Mouse (Mus musculus) liver, embryonic 12.5 days (tissue): ENCODE results near the gene Ric8a. TPM values are rescaled to one million over a fixed set of nuclear protein-coding genes. Genes with fewer than 3 reads are reported as not detected.
"Not testable (repeated sequence)": the region's sequence is repeated elsewhere in the genome, so short reads cannot be mapped to it uniquely, and the experiment has no call there.

Experiments
- ATAC-seq: fragments of 200-750 bp; cut with Nextera tagmentation; 2 replicates; pipeline ENCODE4 v1.8.0; 2017; ENCODE audit warnings: moderate number of reproducible peaks, mild to moderate bottlenecking, moderate library complexity
- H3K27ac ChIP-seq: fragments of 300-500 bp; sonication (generic); 2 replicates; pipeline ENCODE4 v1.5.1; 2016; ENCODE audit warnings: mild to moderate bottlenecking
- H3K27me3 ChIP-seq: fragments of 300-500 bp; sonication (generic); replicated peaks from 2 replicates; pipeline ENCODE4 v1.6.1; 2016; ENCODE audit warnings: mild to moderate bottlenecking, moderate library complexity
- H3K36me3 ChIP-seq: fragments of 300-500 bp; sonication (generic); 2 replicates; pipeline ENCODE4 v1.6.1; 2016; ENCODE audit warnings: mild to moderate bottlenecking, moderate library complexity
- H3K4me1 ChIP-seq: fragments of 300-500 bp; sonication (generic); 2 replicates; pipeline ENCODE4 v1.6.1; 2016
- H3K4me2 ChIP-seq: fragments of 300-500 bp; sonication (generic); 2 replicates; pipeline ENCODE4 v1.6.1; 2016; ENCODE audit warnings: mild to moderate bottlenecking, moderate library complexity
- H3K4me3 ChIP-seq: fragments of 300-500 bp; sonication (generic); 2 replicates; pipeline ENCODE4 v1.5.1; 2016; ENCODE audit warnings: mild to moderate bottlenecking, moderate library complexity
- H3K9ac ChIP-seq: fragments of 300-500 bp; sonication (generic); 2 replicates; pipeline ENCODE4 v1.6.1; 2016; ENCODE audit warnings: mild to moderate bottlenecking, moderate library complexity
- H3K9me3 ChIP-seq: fragments of 300-500 bp; sonication (generic); replicated peaks from 2 replicates; pipeline ENCODE4 v1.6.1; 2016; ENCODE audit warnings: mild to moderate bottlenecking, moderate library complexity
- WGBS: fragments of 180-500 bp; shearing (Covaris S2); methylation state at CpG from one replicate; pipeline ENCODE4 v1.1.7; 2016; ENCODE audit not compliant: insufficient replicate concordance; 5-methylcytosine and 5-hydroxymethylcytosine counted together
- polyA plus RNA-seq: library from polyadenylated mRNA; unstranded; fragments of >200 nt; fragmentation: Nextera tagmentation; extraction: Ambion mirVana; gene quantifications from 2 replicates; pipeline ENCODE4 v1.2.1, GENCODE M21; 2016

Gene Ric8a
- polyA plus RNA-seq, 1 experiment from 2014 or later: 33.8 TPM

DNA sequence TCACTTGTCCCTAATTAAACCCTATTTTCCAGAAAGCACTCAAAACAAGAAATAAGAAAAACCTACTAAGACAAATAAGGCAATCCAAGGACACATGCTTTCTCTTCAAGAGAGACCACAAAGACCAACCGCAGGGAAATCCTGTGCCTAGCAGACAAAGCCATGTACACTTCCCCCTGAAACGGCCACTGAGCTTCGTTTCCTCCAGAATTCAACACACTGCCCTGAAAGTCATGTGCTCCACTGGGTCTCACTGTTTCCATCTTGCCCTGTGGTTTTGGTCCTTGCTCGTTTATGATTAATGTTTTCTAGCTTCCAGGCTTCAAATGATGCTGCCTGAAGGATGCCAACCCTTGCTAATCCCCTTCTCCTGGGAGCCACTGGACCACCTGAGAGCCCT lies 17.5 kb downstream of the Ric8a start:
- Histone ChIP-seq H3K27me3 (no peaks in the 10 kb centered on the region), H3K9me3 (no peaks in the 10 kb centered on the region), H3K4me1 (peaks cover 12% of the 10 kb centered on the region), H3K4me3 (no peak overlapping the region), H3K27ac (0 out of 2 replicates have a peak overlapping the region, but pooled peaks have one; percentile 7), H3K9ac (no peak overlapping the region), H3K36me3 (peaks cover 76% of the 10 kb centered on the region), H3K4me2 (no peak overlapping the region)
- ATAC-seq: no peak
- WGBS: 42% methylated on average over 4 of the region's 4 CpGs

DNA sequence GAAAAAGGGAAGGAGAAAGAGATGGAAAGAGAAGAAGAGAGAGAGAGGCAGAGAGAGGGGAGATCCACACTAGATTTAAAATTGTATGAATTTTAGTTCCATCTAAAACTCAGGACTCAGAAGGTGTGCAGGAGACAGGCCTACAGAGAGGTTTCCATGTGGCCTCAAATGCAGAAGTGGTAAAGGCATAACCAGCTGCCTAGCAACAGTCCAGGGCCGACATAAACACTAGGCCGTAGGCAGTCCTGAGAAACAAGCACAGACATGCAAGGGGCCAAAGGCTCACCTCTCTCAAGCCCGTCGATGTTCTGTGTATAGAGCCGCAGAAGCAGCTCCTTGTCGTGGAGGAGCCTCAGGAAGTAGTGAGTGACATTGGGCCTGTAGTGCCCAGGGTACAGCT lies 20.6 kb downstream of the Ric8a start:
- WGBS: 68% methylated on average over 6 of the region's 6 CpGs
- H3K4me2 ChIP-seq: no peak overlapping the region
- ATAC-seq: no peak

DNA sequence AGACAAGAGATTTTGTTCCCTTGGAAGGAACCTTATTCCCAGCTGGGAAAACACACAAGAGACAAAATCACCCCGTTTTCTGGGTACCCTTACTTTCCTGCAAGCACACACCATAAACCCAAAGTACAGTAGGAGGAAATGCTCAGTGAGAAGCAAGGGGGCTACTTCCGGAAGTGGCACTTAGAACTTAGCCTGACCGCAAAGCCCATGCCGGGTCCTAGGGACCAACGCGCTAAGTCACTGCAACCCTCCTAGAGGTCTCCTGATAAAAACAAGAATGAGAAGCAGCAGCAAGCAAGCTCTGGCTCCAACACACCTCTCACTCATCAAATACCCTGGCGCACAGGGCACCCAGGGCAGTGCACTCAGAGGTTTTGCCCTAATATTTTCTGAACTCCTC lies 22.6 kb downstream of the Ric8a start:
- peaks cover 47% of the 10 kb centered on the region for H3K36me3 ChIP-seq
- ATAC-seq: no peak
- peak overlapping the region; percentile 91 for H3K4me2 ChIP-seq
- 36% methylated on average over 7 of the region's 7 CpGs for WGBS
- peak overlapping the region; percentile 16; the same call in 1 of the 2 replicates for H3K4me3 ChIP-seq
- H3K27me3 ChIP-seq: no peaks in the 10 kb centered on the region
- H3K4me1 ChIP-seq: peaks cover 46% of the 10 kb centered on the region
- no peak overlapping the region for H3K9ac ChIP-seq
- H3K9me3 ChIP-seq: no peaks in the 10 kb centered on the region
- peak overlapping the region; percentile 51; the same call in 1 of the 2 replicates for H3K27ac ChIP-seq

More for the DNA sequence above, 20.6 kb downstream of the Ric8a start:
- no peak overlapping the region for H3K27ac ChIP-seq
- H3K9me3 ChIP-seq: no peaks in the 10 kb centered on the region
- H3K27me3 ChIP-seq: no peaks in the 10 kb centered on the region
- H3K36me3 ChIP-seq: peaks cover 50% of the 10 kb centered on the region
- H3K4me1 ChIP-seq: peaks cover 33% of the 10 kb centered on the region
- H3K9ac ChIP-seq: no peak overlapping the region
- H3K4me3 ChIP-seq: no peak overlapping the region

- Histone ChIP-seq H3K36me3 (peaks cover 48% of the 10 kb centered on the region), H3K27me3 (no peaks in the 10 kb centered on the region), H3K4me2 (peak overlapping the region; percentile 91), H3K9ac (peak overlapping the region; percentile 88), H3K27ac (peak overlapping the region; percentile 69), H3K4me3 (peak overlapping the region; percentile 99), H3K4me1 (peaks cover 43% of the 10 kb centered on the region), H3K9me3 (no peaks in the 10 kb centered on the region)
- ATAC-seq: no peak
- 71% methylated on average over 3 of the region's 3 CpGs for WGBS
These were observed 23.7 kb downstream of the Ric8a start for GRCm38 (mm10) chr7:140880419-140880818.

GRCm38 (mm10) chr7:140880865-140881515 lies 24.2 kb downstream of the Ric8a start:
- Histone ChIP-seq H3K4me1 (peaks cover 43% of the 10 kb centered on the region), H3K9ac (peak overlapping the region; percentile 88), H3K27me3 (no peaks in the 10 kb centered on the region), H3K27ac (peak overlapping the region; percentile 90), H3K4me2 (peak overlapping the region; percentile 91), H3K36me3 (peaks cover 49% of the 10 kb centered on the region), H3K9me3 (no peaks in the 10 kb centered on the region), H3K4me3 (peak overlapping the region; percentile 99)
- WGBS: 8% methylated on average over 8 of the region's 8 CpGs
- ATAC-seq: no peak

GRCm38 (mm10) chr7:140881696-140882468 lies 25.1 kb downstream of the Ric8a start, which contains the start of the genes Psmd13 and Sirt3:
Gene Psmd13, plus strand, starts transcription at chr7:140881968.
Gene Sirt3, minus strand, starts transcription at chr7:140882309.
- WGBS: under 1% methylated on average over 59 of the region's 59 CpGs
- H3K4me2 ChIP-seq: peak within 1 kb of the TSS; percentile 91
- peak within 1 kb of the TSS; percentile 99 for H3K4me3 ChIP-seq
- H3K9me3 ChIP-seq: no peaks in the 10 kb centered on the region
- ATAC-seq: peak; percentile 92
- peaks cover 49% of the 10 kb centered on the region for H3K36me3 ChIP-seq
- peak within 1 kb of the TSS; percentile 88 for H3K9ac ChIP-seq
- peaks cover 43% of the 10 kb centered on the region for H3K4me1 ChIP-seq
- H3K27ac ChIP-seq: peak within 1 kb of the TSS; percentile 90
- H3K27me3 ChIP-seq: no peaks in the 10 kb centered on the region

DNA sequence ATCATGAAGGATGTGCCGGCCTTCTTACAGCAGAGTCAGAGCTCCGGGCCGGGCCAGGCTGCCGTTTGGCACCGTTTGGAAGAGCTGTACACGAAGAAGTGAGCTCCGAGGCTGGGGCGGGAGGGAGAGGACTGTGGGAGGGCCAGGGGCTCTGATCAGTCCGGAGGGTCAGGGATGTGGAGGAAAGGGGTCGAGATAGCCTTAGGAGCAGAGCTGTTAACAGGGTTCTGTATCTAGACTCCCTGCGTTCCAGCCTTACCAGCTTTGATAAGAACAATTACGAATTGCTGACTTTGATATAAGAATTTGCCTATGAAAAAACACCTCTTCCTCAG lies 25.7 kb downstream of the Ric8a start:
- peak overlapping the region; percentile 91 for H3K4me2 ChIP-seq
- 1% methylated on average over 12 of the region's 12 CpGs for WGBS
- peak overlapping the region; percentile 99 for H3K4me3 ChIP-seq

DNA sequence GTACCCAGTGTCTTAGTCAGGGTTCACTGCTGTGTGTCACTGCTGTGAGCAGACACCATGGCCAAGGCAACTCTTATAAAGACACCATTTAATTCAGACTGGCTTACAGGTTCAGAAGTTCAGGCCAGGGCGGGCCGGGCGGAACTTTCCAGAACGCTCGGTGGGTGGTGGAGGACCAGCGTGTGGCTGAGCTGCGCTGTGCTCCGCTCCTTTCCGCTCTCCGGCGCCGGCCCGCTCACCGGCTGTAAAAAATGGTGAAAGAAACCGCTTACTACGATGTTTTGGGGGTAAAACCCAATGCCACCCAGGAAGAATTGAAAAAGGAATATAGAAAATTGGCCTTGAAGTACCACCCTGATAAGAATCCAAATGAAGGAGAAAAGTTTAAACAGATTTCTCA lies 33.9 kb downstream of the Ric8a start:
- H3K27me3 ChIP-seq, H3K9ac ChIP-seq: not testable (repeated sequence)
- 96% methylated on average over 16 of the region's 16 CpGs for WGBS

More for the DNA sequence above, 25.7 kb downstream of the Ric8a start:
- Histone ChIP-seq H3K27me3 (no peaks in the 10 kb centered on the region), H3K4me1 (peaks cover 43% of the 10 kb centered on the region), H3K9me3 (no peaks in the 10 kb centered on the region), H3K27ac (peak overlapping the region; percentile 90), H3K36me3 (peaks cover 49% of the 10 kb centered on the region), H3K9ac (peak overlapping the region; percentile 88)
- peak; percentile 44 for ATAC-seq

GRCm38 (mm10) chr7:140894031-140894430 lies 37.3 kb downstream of the Ric8a start:
- no peaks in the 10 kb centered on the region for H3K27me3 ChIP-seq
- 86% methylated on average over 7 of the region's 7 CpGs for WGBS
- H3K4me3 ChIP-seq: no peak overlapping the region
- no peak for ATAC-seq
- no peak overlapping the region for H3K4me2 ChIP-seq
- no peak overlapping the region for H3K27ac ChIP-seq
- no peak overlapping the region for H3K9ac ChIP-seq
- H3K36me3 ChIP-seq: peaks cover 87% of the 10 kb centered on the region
- no peaks in the 10 kb centered on the region for H3K4me1 ChIP-seq
- no peaks in the 10 kb centered on the region for H3K9me3 ChIP-seq

More for the DNA sequence above, 33.9 kb downstream of the Ric8a start:
- not testable (repeated sequence) for H3K4me3 ChIP-seq, H3K9me3 ChIP-seq, ATAC-seq, H3K27ac ChIP-seq, H3K4me1 ChIP-seq, H3K4me2 ChIP-seq
- H3K36me3 ChIP-seq: peaks cover 87% of the 10 kb centered on the region

DNA sequence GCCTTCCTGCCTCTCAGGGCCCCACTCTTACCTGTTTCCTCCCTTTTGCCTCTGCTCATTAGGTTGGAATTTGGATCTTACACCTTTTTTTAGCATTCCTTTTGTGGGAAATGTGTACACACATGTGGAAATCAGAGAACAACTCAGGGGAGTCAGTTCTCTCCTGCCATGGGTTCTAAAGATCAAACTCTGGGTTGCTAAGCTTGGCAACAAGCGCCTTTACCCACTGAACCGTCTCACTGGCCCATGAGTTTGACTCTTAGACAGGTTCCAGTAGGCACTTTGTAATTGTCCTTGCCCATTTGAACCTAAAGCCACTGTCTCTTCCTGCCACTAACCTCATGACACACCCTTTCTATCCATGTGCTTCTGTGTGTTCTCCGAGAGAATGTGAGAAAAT lies 37.9 kb downstream of the Ric8a start:
- WGBS: 89% methylated on average over 3 of the region's 3 CpGs
- Histone ChIP-seq H3K27me3 (no peaks in the 10 kb centered on the region), H3K4me1 (no peaks in the 10 kb centered on the region), H3K9ac (no peak overlapping the region), H3K9me3 (no peaks in the 10 kb centered on the region), H3K4me2 (no peak overlapping the region), H3K4me3 (no peak overlapping the region), H3K36me3 (peaks cover 87% of the 10 kb centered on the region), H3K27ac (no peak overlapping the region)
- ATAC-seq: no peak

- no peak overlapping the region for H3K4me2 ChIP-seq
- no peaks in the 10 kb centered on the region for H3K4me1 ChIP-seq
- no peak for ATAC-seq
- H3K4me3 ChIP-seq: no peak overlapping the region
- H3K9me3 ChIP-seq: no peaks in the 10 kb centered on the region
- no peaks in the 10 kb centered on the region for H3K27me3 ChIP-seq
- H3K27ac ChIP-seq: no peak overlapping the region
- H3K9ac ChIP-seq: no peak overlapping the region
- WGBS: 81% methylated on average over 7 of the region's 7 CpGs
- peaks cover 64% of the 10 kb centered on the region for H3K36me3 ChIP-seq
These were observed 41.1 kb downstream of the Ric8a start for GRCm38 (mm10) chr7:140897863-140898262.

DNA sequence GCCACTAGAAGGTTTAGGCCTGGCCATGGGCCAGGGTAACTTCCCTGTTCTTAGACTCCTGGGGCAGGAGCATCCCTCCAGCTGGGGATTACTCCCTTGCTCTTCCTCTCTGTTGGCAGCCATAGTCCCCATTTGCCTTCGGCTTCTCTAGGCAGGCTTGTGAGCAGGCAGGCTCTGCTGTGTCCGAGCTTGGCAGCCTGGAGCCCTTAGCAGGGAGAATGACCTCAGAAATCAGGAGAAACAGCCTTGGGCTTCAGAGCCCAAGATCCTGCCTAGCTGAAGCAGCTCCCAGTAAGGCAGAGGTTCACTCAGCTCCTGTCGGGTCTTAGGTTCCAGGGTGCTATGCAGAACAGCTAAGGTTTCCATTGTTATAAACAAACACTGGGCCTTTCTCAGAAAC lies 42.4 kb downstream of the Ric8a start:
- H3K4me3 ChIP-seq: no peak overlapping the region
- H3K4me2 ChIP-seq: no peak overlapping the region
- peaks cover 52% of the 10 kb centered on the region for H3K36me3 ChIP-seq
- WGBS: 75% methylated on average over 3 of the region's 3 CpGs
- no peaks in the 10 kb centered on the region for H3K9me3 ChIP-seq
- no peak overlapping the region for H3K9ac ChIP-seq
- H3K27me3 ChIP-seq: no peaks in the 10 kb centered on the region
- H3K27ac ChIP-seq: no peak overlapping the region
- H3K4me1 ChIP-seq: no peaks in the 10 kb centered on the region
- ATAC-seq: no peak
